Comparison of ENCODE assay signal across 9 mouse cellular contexts in genomic region chr10:89327004-89327511, GRCm38 (mm10). TPM values are rescaled to one million over a fixed set of nuclear protein-coding genes. Genes with fewer than 3 reads are reported as not detected.
DNase-seq lines count a peak whose midpoint lies in the region; ATAC-seq lines count a peak whose summit lies in the region.
"Had no signal": no experiment of that assay in that cellular context is flagged by ENCODE, and none has a peak within 500 bp of the region (broad histone marks: within the 10 kb centered on the region; RNA-seq: fewer than 3 reads in every experiment).

No protein-coding gene starts in this region.

- no peaks in the 10 kb centered on the region for H3K9me3 ChIP-seq in forebrain, embryonic 10.5 days
- no peaks in the 10 kb centered on the region for H3K9me3 ChIP-seq in hindbrain, embryonic 12.5 days (replicated peaks)
- H3K9me3 ChIP-seq: limb, embryonic 12.5 days had no signal

- peaks cover 5% of the 10 kb centered on the region for H3K4me1 ChIP-seq in forebrain, embryonic 10.5 days
- H3K4me1 ChIP-seq in hindbrain, embryonic 12.5 days = no peaks in the 10 kb centered on the region

- ATAC-seq in hindbrain, embryonic 12.5 days (ENCODE audit: low FRiP score) = peak; percentile 74

- H3K4me3 ChIP-seq in forebrain, embryonic 10.5 days = no peak overlapping the region
- no peak overlapping the region for H3K4me3 ChIP-seq in hindbrain, embryonic 12.5 days
- H3K4me3 ChIP-seq: limb, embryonic 12.5 days had no signal

- WGBS in forebrain, embryonic 10.5 days = 28% methylated on average over 15 of the region's 15 CpGs
- 23% methylated on average over 15 of the region's 15 CpGs for WGBS in hindbrain, embryonic 12.5 days

- H3K4me2 ChIP-seq in hindbrain, embryonic 12.5 days (replicated peaks) = peak overlapping the region; percentile 37
- H3K4me2 ChIP-seq: limb, embryonic 12.5 days had no signal

- no peaks in the 10 kb centered on the region for H3K27me3 ChIP-seq in forebrain, embryonic 10.5 days (ENCODE audit: poor library complexity, severe bottlenecking)
- no peaks in the 10 kb centered on the region for H3K27me3 ChIP-seq in hindbrain, embryonic 12.5 days
- H3K27me3 ChIP-seq: limb, embryonic 12.5 days had no signal

- H3K27ac ChIP-seq in forebrain, embryonic 10.5 days = no peak overlapping the region
- no peak overlapping the region for H3K27ac ChIP-seq in hindbrain, embryonic 12.5 days
- H3K27ac ChIP-seq: limb, embryonic 12.5 days had no signal

- DNase-seq in MEL-GATA-1-ER (ENCODE audit: extremely low read depth, low read depth) = peak; percentile 21
- peak; percentile 68 for DNase-seq in c-Kit-positive CD71-negative TER-119-negative erythroid progenitor cells, embryonic 14.5 days (ENCODE audit: low read depth)
- DNase-seq in forebrain, embryonic 10.5 days (ENCODE audit: extremely low spot score, low spot score) = peak; percentile 77
- DNase-seq in layer of hippocampus, adult 9-10 months (ENCODE audit: low spot score) = peak; percentile 65
- peak; percentile 19 for DNase-seq in lung, postnatal 25 days (ENCODE audit: low spot score)
- peak; percentile 74 for DNase-seq in retina, postnatal 1 day
- peak; percentile 25 for DNase-seq in urinary bladder, postnatal 10 days (ENCODE audit: low spot score)

- H3K9ac ChIP-seq in hindbrain, embryonic 12.5 days = no peak overlapping the region
- H3K9ac ChIP-seq: limb, embryonic 12.5 days had no signal

- H3K36me3 ChIP-seq in forebrain, embryonic 10.5 days (replicated peaks) = no peaks in the 10 kb centered on the region
- H3K36me3 ChIP-seq in hindbrain, embryonic 12.5 days = no peaks in the 10 kb centered on the region
- H3K36me3 ChIP-seq: limb, embryonic 12.5 days had no signal

RNA-seq across cellular contexts. Expression of gene Ano4, which starts 17.5 kb away (rescaled TPM):
- polyA plus RNA-seq in forebrain, embryonic 10.5 days (2016; fragmentation: Nextera tagmentation; extraction: Ambion mirVana) = 0.22 and 0.41 TPM in 2 replicates
- polyA plus RNA-seq in hindbrain, embryonic 12.5 days (2016; fragmentation: Nextera tagmentation; extraction: Ambion mirVana) = 3.3 and 4.4 TPM in 2 replicates

Comparison
In these comparisons a context has a peak if more than half of its experiments do, and no peak if none do; other contexts are left out.
1. DNase-seq: peak in every context shown above with its lines; median percentile 77 in forebrain, embryonic 10.5 days; 74 in retina, postnatal 1 day; 68 in c-Kit-positive CD71-negative TER-119-negative erythroid progenitor cells, embryonic 14.5 days; 65 in layer of hippocampus, adult 9-10 months; 25 in urinary bladder, postnatal 10 days; 21 in MEL-GATA-1-ER; 19 in lung, postnatal 25 days.